Comparison of ENCODE assay signal across 8 mouse cellular contexts in the genomic region with DNA sequence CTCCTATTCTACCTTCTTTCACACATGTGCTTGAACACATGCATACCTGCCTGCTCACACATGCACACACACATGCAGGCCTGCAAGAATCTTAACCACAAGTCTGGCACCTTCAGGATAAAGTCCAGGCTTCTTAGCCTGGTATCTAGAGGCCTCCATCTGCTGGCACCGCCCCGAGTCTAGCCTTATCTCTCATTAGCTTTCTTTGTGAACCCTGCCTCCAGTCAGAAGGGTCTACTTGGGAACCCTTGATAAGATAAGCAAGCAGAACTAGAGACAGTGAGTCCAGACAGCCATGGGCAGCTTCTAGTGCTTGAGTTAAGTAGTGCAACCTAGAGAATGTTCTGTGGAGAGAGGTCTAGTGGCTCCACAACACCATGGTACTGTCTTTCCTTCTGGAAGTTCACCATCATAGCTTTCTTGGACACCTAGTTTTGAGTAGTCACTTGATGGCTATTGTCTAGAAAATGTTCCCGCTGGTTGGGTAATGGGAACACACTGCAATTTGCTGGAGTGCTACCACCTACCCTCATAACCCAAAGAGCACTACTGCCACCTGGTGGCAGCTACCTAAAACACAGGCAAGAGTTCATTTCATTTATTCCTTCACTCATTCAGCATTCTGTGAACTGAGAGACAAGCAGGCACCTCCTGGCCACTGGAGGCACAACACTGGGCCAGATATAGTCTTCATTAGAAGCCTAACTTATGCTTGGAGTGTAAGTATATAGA. TPM values are rescaled to one million over a fixed set of nuclear protein-coding genes. Genes with fewer than 3 reads are reported as not detected.
DNase-seq lines count a peak whose midpoint lies in the region; ATAC-seq and TF ChIP-seq lines count a peak whose summit lies in the region.

No protein-coding gene starts in this region.

- intact Hi-C loops in gastrocnemius, adult 2 months (cut with DNase I), result loop anchor here (1.0 to 2.0 kb wide), 3 partner anchors 36 to 256 kb away; partner anchors contain the start of gene Tbxas1
- intact Hi-C loops in left cerebral cortex, postnatal 36 days (cut with DNase I), result loop anchor here (2.0 to 10.0 kb wide), 2 partner anchors 174 to 256 kb away; no protein-coding TSS in a partner anchor

- in situ Hi-C loops in ES-E14 (cut with MboI; ENCODE audit: low sequenced_read_pairs in 2 of 2, unreplicated experiment in 2 of 2), result no loop called here

- no peaks in the 10 kb centered on the region for H3K27me3 ChIP-seq in intestine, embryonic 14.5 days (replicated peaks; ENCODE audit: control insufficient read depth, insufficient read depth, low read length)
- no peaks in the 10 kb centered on the region for H3K27me3 ChIP-seq in midbrain, postnatal 0 days (ENCODE audit: insufficient read depth, low read length)

- H3K4me3 ChIP-seq in ES-E14 (ENCODE audit: insufficient read depth in 1 of 2, low read depth in 1 of 2, low read length in 2 of 2, poor library complexity in 1 of 2, severe bottlenecking in 1 of 2), result no peak overlapping the region
- no peak overlapping the region for H3K4me3 ChIP-seq in gastrocnemius, adult 2 months
- H3K4me3 ChIP-seq in intestine, embryonic 14.5 days (ENCODE audit: low read depth, low read length), result no peak overlapping the region
- no peak overlapping the region for H3K4me3 ChIP-seq in midbrain, postnatal 0 days (ENCODE audit: low read depth, low read length)

- WGBS in intestine, embryonic 14.5 days, result 60% methylated on average over 3 of the region's 3 CpGs
- 73% methylated on average over 3 of the region's 3 CpGs for WGBS in midbrain, postnatal 0 days

- no peak overlapping the region for H3K27ac ChIP-seq in ES-E14 (ENCODE audit: insufficient read depth, low read depth, low read length, poor library complexity, severe bottlenecking)
- H3K27ac ChIP-seq in gastrocnemius, adult 2 months, result no peak overlapping the region
- H3K27ac ChIP-seq in intestine, embryonic 14.5 days (ENCODE audit: low read depth), result no peak overlapping the region
- H3K27ac ChIP-seq in midbrain, postnatal 0 days (ENCODE audit: low read depth, low read length), result no peak overlapping the region

- DNase-seq in 3134 (ENCODE audit: extremely low read depth, insufficient read length, low spot score) (peak; percentile 18), ES-E14 (ENCODE audit: low read depth, low spot score) (peak; percentile 77)
- DNase-seq in cerebellum, adult 11 months, result peak; percentile 61
- peak; percentile 72 for DNase-seq in gastrocnemius, adult 2 months
- peak; percentile 74 for DNase-seq in intestine, embryonic 14.5 days (ENCODE audit: low spot score)
- peak; percentile 32 to 38 for DNase-seq in left cerebral cortex, postnatal 36 days (ENCODE audit: low spot score in 2 of 2)
- peak; percentile 28 for DNase-seq in midbrain, postnatal 0 days (ENCODE audit: low spot score)
- DNase-seq in thymus, adult 18-20 months, result peak; percentile 15 to 41

- H3K9ac ChIP-seq in ES-E14 (ENCODE audit: insufficient read depth, low read depth, low read length, poor library complexity, severe bottlenecking), result no peak overlapping the region
- no peak overlapping the region for H3K9ac ChIP-seq in intestine, embryonic 14.5 days (ENCODE audit: low read length)
- H3K9ac ChIP-seq in midbrain, postnatal 0 days (replicated peaks; ENCODE audit: low read length, poor library complexity, severe bottlenecking), result no peak overlapping the region

- H3K9me3 ChIP-seq in ES-E14 (ENCODE audit: control insufficient read depth, insufficient read depth, low read depth, low read length), result no peaks in the 10 kb centered on the region
- no peaks in the 10 kb centered on the region for H3K9me3 ChIP-seq in intestine, embryonic 14.5 days (ENCODE audit: control insufficient read depth, low read length)
- no peaks in the 10 kb centered on the region for H3K9me3 ChIP-seq in midbrain, postnatal 0 days (ENCODE audit: low read length)

- H3K4me1 ChIP-seq in ES-E14 (ENCODE audit: control insufficient read depth in 2 of 2, insufficient read depth in 2 of 2, low read length in 2 of 2, poor library complexity in 1 of 2), result peaks cover 9% of the 10 kb centered on the region in 2 experiments; a peak in 3 of 4 replicates
- peaks cover 6% of the 10 kb centered on the region; the same call in 1 of the 2 replicates for H3K4me1 ChIP-seq in intestine, embryonic 14.5 days (replicated peaks; ENCODE audit: control insufficient read depth, insufficient read depth, low read length)
- H3K4me1 ChIP-seq in midbrain, postnatal 0 days (ENCODE audit: insufficient read depth, low read length), result 0 out of 2 replicates have a peak, but pooled peaks cover 3% of the 10 kb centered on the region

- TF ChIP-seq CTCF in gastrocnemius, adult 2 months (IDR thresholded peaks at IDR 0.05), result peak; percentile 94
- TF ChIP-seq CTCF in midbrain, postnatal 0 days (IDR thresholded peaks at IDR 0.05), result peak; percentile 66

- H3K36me3 ChIP-seq in ES-E14 (ENCODE audit: control insufficient read depth, insufficient read depth, low read length, poor library complexity, severe bottlenecking), result no peaks in the 10 kb centered on the region
- H3K36me3 ChIP-seq in intestine, embryonic 14.5 days (ENCODE audit: control insufficient read depth, insufficient read depth, low read length), result no peaks in the 10 kb centered on the region
- H3K36me3 ChIP-seq in midbrain, postnatal 0 days (ENCODE audit: insufficient read depth, low read length), result no peaks in the 10 kb centered on the region

- no peak overlapping the region for H3K4me2 ChIP-seq in intestine, embryonic 14.5 days (ENCODE audit: low read length)
- no peak overlapping the region for H3K4me2 ChIP-seq in midbrain, postnatal 0 days (ENCODE audit: low read depth, low read length, poor library complexity, severe bottlenecking)

- peak; percentile 66; the same call in 1 of the 2 replicates for ATAC-seq in intestine, embryonic 14.5 days (replicated peaks; ENCODE audit: low FRiP score, low TSS enrichment, low read depth)
- no peak for ATAC-seq in midbrain, postnatal 0 days (ENCODE audit: low FRiP score)

TF ChIP-seq in ES-E14, 5 proteins besides CTCF, POLR2A, EP300 and RAD21:
- TF ChIP-seq ZC3H11A (IDR thresholded peaks at IDR 0.05; ENCODE audit: borderline replicate concordance, low read depth, low read length) (peak; percentile 73; the same call in 1 of the 2 replicates), ZNF384 (IDR thresholded peaks at IDR 0.05; ENCODE audit: low read depth, low read length) (no peak), HCFC1 (IDR thresholded peaks at IDR 0.05; ENCODE audit: borderline replicate concordance, insufficient read depth, low read length) (no peak), MAFK (IDR thresholded peaks at IDR 0.05; ENCODE audit: insufficient read depth, low read depth, low read length) (no peak), CHD2 (IDR thresholded peaks at IDR 0.05; ENCODE audit: low read depth, low read length) (no peak)

RNA-seq across cellular contexts. Expression of gene Hipk2, which starts 35.0 kb away (rescaled TPM):
- total RNA-seq in ES-E14 (2012; rRNA removed), result 7.0 and 9.0 TPM in 2 replicates
- 100 to 1,000 TPM in 1 of 2 experiments, 10 to 100 TPM in 1; 56.2 to 120 TPM for total RNA-seq in gastrocnemius, adult 2 months (2021)
- polyA plus RNA-seq in intestine, embryonic 14.5 days (2014; fragmentation: Nextera tagmentation; extraction: Ambion mirVana), result 24.7 and 27.9 TPM in 2 replicates
- 10 to 100 TPM; 52.4 to 60.9 TPM for total RNA-seq in left cerebral cortex, postnatal 36 days (2021)
- 64.7 and 71.0 TPM in 2 replicates for total RNA-seq in midbrain, postnatal 0 days (2014; rRNA removed)
- polyA plus RNA-seq in midbrain, postnatal 0 days (2015; fragmentation: Nextera tagmentation; extraction: Ambion mirVana), result 22.0 and 24.3 TPM in 2 replicates

RNA-seq across cellular contexts. Expression of gene Tbxas1, which starts 35.8 kb away (rescaled TPM):
- not detected in 2 replicates for total RNA-seq in ES-E14 (2012; rRNA removed)
- under 1 TPM; 0.64 to 0.79 TPM for total RNA-seq in gastrocnemius, adult 2 months (2021)
- polyA plus RNA-seq in intestine, embryonic 14.5 days (2014; fragmentation: Nextera tagmentation; extraction: Ambion mirVana), result 2.1 and 2.4 TPM in 2 replicates
- 1 to 10 TPM; 2.3 TPM for total RNA-seq in left cerebral cortex, postnatal 36 days (2021)
- total RNA-seq in midbrain, postnatal 0 days (2014; rRNA removed), result 1.8 and 3.1 TPM in 2 replicates
- polyA plus RNA-seq in midbrain, postnatal 0 days (2015; fragmentation: Nextera tagmentation; extraction: Ambion mirVana), result 1.4 and 2.2 TPM in 2 replicates

Comparison
In these comparisons a context has a peak if more than half of its experiments do, and no peak if none do; other contexts are left out.
1. DNase-seq: peak in every context shown above with its lines; median percentile 77 in ES-E14; 74 in intestine, embryonic 14.5 days; 72 in gastrocnemius, adult 2 months; 61 in cerebellum, adult 11 months; 35 in left cerebral cortex, postnatal 36 days; 28 in midbrain, postnatal 0 days; 28 in thymus, adult 18-20 months; 18 in 3134.